Mouse (Mus musculus): ENCODE results near the gene Tspan5.

DNA sequence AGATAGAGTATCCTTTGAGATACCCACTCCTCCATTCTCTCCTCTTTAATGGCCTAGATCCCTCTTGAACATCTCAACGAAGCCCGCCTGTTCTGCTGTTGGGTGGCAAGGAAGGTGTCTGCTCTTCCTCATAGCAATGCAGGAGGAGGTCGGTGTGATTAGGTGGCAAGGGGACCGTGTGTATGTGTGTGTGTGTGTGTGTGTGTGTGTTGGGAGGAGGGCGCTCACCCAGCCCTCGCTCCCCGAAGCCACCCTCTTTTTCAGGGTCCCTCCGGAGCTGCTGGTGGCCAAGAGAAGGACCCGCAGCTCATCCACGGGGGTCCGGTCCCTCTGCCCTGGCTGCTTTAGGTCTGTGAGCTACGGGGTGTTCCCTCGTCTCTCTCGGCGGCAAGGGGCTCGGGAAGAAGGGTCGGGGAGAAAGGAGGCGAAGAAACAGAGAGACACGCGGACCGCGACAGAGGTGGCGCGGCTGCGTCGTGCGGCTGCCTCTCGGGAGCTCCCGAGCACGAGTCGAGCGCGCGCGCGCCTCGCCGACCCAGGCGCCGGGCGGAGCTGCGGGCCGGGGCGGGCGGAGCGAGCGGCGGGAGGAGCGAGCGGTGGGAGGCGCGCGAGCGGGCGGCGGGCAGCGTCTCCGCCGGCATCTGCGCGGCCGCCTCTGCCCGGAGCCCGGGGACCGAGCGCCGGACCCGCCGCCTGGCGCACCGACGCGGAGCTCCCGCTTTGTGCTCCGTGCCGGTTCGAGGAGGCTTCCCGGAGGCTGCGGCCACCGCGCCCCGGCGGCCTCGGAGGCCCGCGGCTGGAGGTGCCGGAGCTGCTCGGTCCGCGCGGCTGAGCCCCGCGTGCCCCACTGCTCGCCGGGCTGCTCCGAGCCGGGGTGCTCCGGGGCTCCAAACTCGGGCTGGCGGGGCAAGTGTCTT lies at the start of gene Tspan5:
- TF ChIP-seq USF1 (IDR thresholded peaks at IDR 0.05; ENCODE audit: low read depth, low read length) = 0 out of 2 replicates have a peak, but pooled peaks have one; percentile 3
- no peak for TF ChIP-seq TCF12 (IDR thresholded peaks at IDR 0.05; ENCODE audit: low read depth, low read length)
- TF ChIP-seq CTCF (IDR thresholded peaks at IDR 0.05 in 2 of 3, conservative IDR thresholded peaks at IDR 0.05 in 1 of 3; ENCODE audit: control insufficient read depth in 1 of 3, insufficient read depth in 1 of 3, low read depth in 2 of 3, low read length in 3 of 3, poor library complexity in 1 of 3, severe bottlenecking in 1 of 3) = no peak
- TF ChIP-seq POLR2A (IDR thresholded peaks at IDR 0.05; ENCODE audit: control insufficient read depth in 1 of 2, insufficient read depth in 1 of 2, low read depth in 1 of 2, low read length in 2 of 2, poor library complexity in 1 of 2) = peak; percentile 75 to 79
- no peak for TF ChIP-seq UBTF (IDR thresholded peaks at IDR 0.05; ENCODE audit: borderline replicate concordance, insufficient read depth, low read depth, low read length)
- TF ChIP-seq GATA1 (IDR thresholded peaks at IDR 0.05; ENCODE audit: low read depth, low read length) = no peak
- TF ChIP-seq JUND (IDR thresholded peaks at IDR 0.05; ENCODE audit: low read depth, low read length) = no peak
- no peak for TF ChIP-seq EP300 (IDR thresholded peaks at IDR 0.05; ENCODE audit: low read depth in 1 of 2, low read length in 2 of 2)
- no peak for TF ChIP-seq E2F4 (IDR thresholded peaks at IDR 0.05; ENCODE audit: borderline replicate concordance, low read depth, low read length)
- no peak for TF ChIP-seq TAL1 (IDR thresholded peaks at IDR 0.05; ENCODE audit: low read length)
- no peak for TF ChIP-seq MAFK (IDR thresholded peaks at IDR 0.05; ENCODE audit: borderline replicate concordance, low read depth, low read length)

Measured in MEL (cell line).